Mouse (Mus musculus) lung, adult 2 months (tissue): Measurements from ENCODE around the gene Nfkbie. TPM values are rescaled to one million over a fixed set of nuclear protein-coding genes. Genes with fewer than 3 reads are reported as not detected.

Source experiments
- DNase-seq: peaks from one replicate; pipeline ENCODE4 v3.0.0; 2022
- H3K4me1 ChIP-seq: fragments of 200-500 bp; 2 replicates; pipeline ENCODE4 v1.6.1; 2011; ENCODE audit warnings: low read length; ENCODE audit not compliant: control insufficient read depth, insufficient read depth
- H3K4me3 ChIP-seq: fragments of 200-500 bp; replicated peaks from 2 replicates; pipeline ENCODE3; 2011; ENCODE audit warnings: low read depth, mild to moderate bottlenecking, control low read depth, low read length; ENCODE audit errors: extremely low read depth
- CTCF ChIP-seq: fragments of 200-500 bp; IDR thresholded peaks from 2 replicates; pipeline ENCODE4 v1.5.1; 2011; ENCODE audit warnings: mild to moderate bottlenecking, low read length, control low read depth; ENCODE audit not compliant: insufficient read depth
- POLR2A ChIP-seq: fragments of 200-500 bp; IDR thresholded peaks from 2 replicates; pipeline ENCODE4 v1.6.1; 2011; ENCODE audit warnings: low read depth, mild to moderate bottlenecking, control low read depth, low read length, borderline replicate concordance; ENCODE audit errors: extremely low read depth
- WGBS: fragments of 180-500 bp; shearing (Covaris S2); methylation state at CpG from one replicate; pipeline ENCODE4 v1.1.7; 2018; 5-methylcytosine and 5-hydroxymethylcytosine counted together
- polyA plus RNA-seq: library from polyadenylated mRNA; depleted of rRNA; stranded (reverse); fragments of >200 nt; gene quantifications from 2 replicates; pipeline ENCODE4 v1.2.3, GENCODE M21; 2012; rRNA removed

The Nfkbie gene
- polyA plus RNA-seq, 1 experiment = 7.8 TPM

- Histone ChIP-seq H3K4me3 (no peak overlapping the region), H3K4me1 (no peaks in the 10 kb centered on the region; the same call in none of the 2 replicates)
- 67% methylated on average over 8 of the region's 8 CpGs for WGBS
- TF ChIP-seq CTCF (no peak), POLR2A (no peak)
- no peak for DNase-seq
Observed at GRCm38 (mm10) chr17:45612008-45612407, 56.5 kb downstream of the Nfkbie start.

Other genes starting within 250 kb of the Nfkbie start
- 5.1 and 7.9 TPM in 2 replicates for gene Cdc5l, start 122.0 kb upstream of the Nfkbie start, polyA plus RNA-seq
- gene Spats1, start 80.3 kb upstream of the Nfkbie start, polyA plus RNA-seq = 0.04 TPM in 1 of 2 replicates, not detected in the other
- 13.3 and 14.5 TPM in 2 replicates for gene Aars2, start 48.9 kb upstream of the Nfkbie start, polyA plus RNA-seq
- 10.8 and 11.0 TPM in 2 replicates for gene Tcte1, start 32.3 kb upstream of the Nfkbie start, polyA plus RNA-seq
- 0.11 and 0.17 TPM in 2 replicates for gene Tmem151b, start 6.0 kb upstream of the Nfkbie start, polyA plus RNA-seq
- gene Slc35b2, start 8.2 kb downstream of the Nfkbie start, polyA plus RNA-seq = 89.9 and 102 TPM in 2 replicates
- 212 and 340 TPM in 2 replicates for gene Hsp90ab1, start 17.6 kb downstream of the Nfkbie start, polyA plus RNA-seq
- gene Slc29a1, start 43.9 kb downstream of the Nfkbie start, polyA plus RNA-seq = 185 and 186 TPM in 2 replicates
- gene Mymx, start 46.4 kb downstream of the Nfkbie start, polyA plus RNA-seq = not detected in 2 replicates
- gene Capn11, start 103.6 kb downstream of the Nfkbie start, polyA plus RNA-seq = not detected in 2 replicates
- 131 and 171 TPM in 2 replicates for gene Mrpl14, start 130.6 kb downstream of the Nfkbie start, polyA plus RNA-seq
- 163 and 173 TPM in 2 replicates for gene Tmem63b, start 131.2 kb downstream of the Nfkbie start, polyA plus RNA-seq
- gene 1600014C23Rik, start 178.1 kb downstream of the Nfkbie start, polyA plus RNA-seq = not detected in 2 replicates